ENCODE assay signal across 10 mouse cellular contexts in the genomic region with DNA sequence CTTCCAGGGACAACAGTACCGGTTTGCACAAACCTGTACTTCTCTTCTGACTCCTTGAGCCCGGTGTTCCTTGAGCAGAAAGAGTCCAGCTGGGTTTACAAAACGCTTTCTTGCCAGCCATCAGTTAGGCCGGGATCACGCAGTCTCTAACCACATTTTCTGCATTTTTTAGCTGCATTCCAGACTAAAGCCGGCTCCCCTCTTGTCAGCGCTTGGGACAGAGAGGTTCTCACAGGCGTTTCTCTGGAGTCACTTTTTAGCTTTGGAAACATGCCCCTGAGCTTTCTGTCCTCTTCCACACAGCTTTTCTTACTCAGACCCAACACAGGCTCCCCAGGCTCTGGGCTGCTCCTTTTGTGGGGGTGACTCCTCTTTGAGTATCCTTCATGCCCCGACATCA. TPM values are rescaled to one million over a fixed set of nuclear protein-coding genes. Genes with fewer than 3 reads are reported as not detected.
DNase-seq lines count a peak whose midpoint lies in the region; ATAC-seq and TF ChIP-seq lines count a peak whose summit lies in the region.
"Had no signal": no experiment of that assay in that cellular context is flagged by ENCODE, and none has a peak within 500 bp of the region (broad histone marks: within the 10 kb centered on the region; RNA-seq: fewer than 3 reads in every experiment).

No protein-coding gene starts in this region.

- H3K4me2 ChIP-seq in heart, embryonic 13.5 days = peak overlapping the region; percentile 65
- H3K4me2 ChIP-seq in neural tube, embryonic 11.5 days (ENCODE audit: low read depth) = peak overlapping the region; percentile 17
- no peak overlapping the region for H3K4me2 ChIP-seq in intestine, embryonic 14.5 days (ENCODE audit: low read length)

- no peak overlapping the region for H3K9ac ChIP-seq in heart, embryonic 13.5 days
- no peak overlapping the region for H3K9ac ChIP-seq in heart, adult 2 months (ENCODE audit: low read depth, low read length)
- peak overlapping the region; percentile 5; the same call in 1 of the 2 replicates for H3K9ac ChIP-seq in neural tube, embryonic 11.5 days (ENCODE audit: low read length)
- H3K9ac ChIP-seq in intestine, embryonic 14.5 days (ENCODE audit: low read length) = no peak overlapping the region

- no peak overlapping the region for H3K27ac ChIP-seq in heart, embryonic 13.5 days (replicated peaks)
- no peak overlapping the region for H3K27ac ChIP-seq in heart, adult 2 months
- H3K27ac ChIP-seq in neural tube, embryonic 11.5 days (ENCODE audit: low read depth, low read length) = no peak overlapping the region
- H3K27ac ChIP-seq in intestine, embryonic 14.5 days (ENCODE audit: low read depth) = no peak overlapping the region

- no peaks in the 10 kb centered on the region for H3K79me2 ChIP-seq in heart, adult 2 months (replicated peaks; ENCODE audit: control insufficient read depth, insufficient read depth, low read length)

- TF ChIP-seq EP300 in heart, adult 2 months (IDR thresholded peaks at IDR 0.05; ENCODE audit: insufficient read depth, low read depth, low read length) = no peak

- intact Hi-C loops in heart, adult 2 months (cut with DNase I) = no loop called here

- H3K36me3 ChIP-seq in heart, embryonic 13.5 days = no peaks in the 10 kb centered on the region
- no peaks in the 10 kb centered on the region for H3K36me3 ChIP-seq in heart, adult 2 months (ENCODE audit: control insufficient read depth, insufficient read depth, low read length)
- no peaks in the 10 kb centered on the region for H3K36me3 ChIP-seq in neural tube, embryonic 11.5 days (ENCODE audit: control insufficient read depth, insufficient read depth, low read length)
- H3K36me3 ChIP-seq in intestine, embryonic 14.5 days (ENCODE audit: control insufficient read depth, insufficient read depth, low read length) = no peaks in the 10 kb centered on the region

- TF ChIP-seq POLR2A in heart, adult 2 months (IDR thresholded peaks at IDR 0.05; ENCODE audit: insufficient read depth, low read depth, low read length) = no peak

- peak overlapping the region; percentile 48 for H3K4me3 ChIP-seq in heart, embryonic 13.5 days
- H3K4me3 ChIP-seq in heart, adult 2 months = no peak overlapping the region
- H3K4me3 ChIP-seq in neural tube, embryonic 11.5 days (ENCODE audit: low read depth, low read length) = peak overlapping the region; percentile 41
- H3K4me3 ChIP-seq in intestine, embryonic 14.5 days (ENCODE audit: low read depth, low read length) = peak overlapping the region; percentile 22; the same call in 1 of the 2 replicates

- peaks cover 100% of the 10 kb centered on the region for H3K27me3 ChIP-seq in heart, embryonic 13.5 days (replicated peaks)
- H3K27me3 ChIP-seq in heart, adult 2 months (ENCODE audit: control insufficient read depth, insufficient read depth, low read length) = peaks cover 50% of the 10 kb centered on the region
- peaks cover 100% of the 10 kb centered on the region for H3K27me3 ChIP-seq in neural tube, embryonic 11.5 days (ENCODE audit: control insufficient read depth, insufficient read depth, low read length)
- peaks cover 100% of the 10 kb centered on the region for H3K27me3 ChIP-seq in intestine, embryonic 14.5 days (replicated peaks; ENCODE audit: control insufficient read depth, insufficient read depth, low read length)

- no peak for TF ChIP-seq CTCF in heart, adult 2 months (IDR thresholded peaks at IDR 0.05)

- WGBS in heart, embryonic 13.5 days = 1% methylated on average over 9 of the region's 9 CpGs
- WGBS in heart, adult 2 months = 3% methylated on average over 9 of the region's 9 CpGs
- WGBS in neural tube, embryonic 11.5 days = 2% methylated on average over 9 of the region's 9 CpGs
- under 1% methylated on average over 9 of the region's 9 CpGs for WGBS in intestine, embryonic 14.5 days

- no peak for DNase-seq in heart, adult 2 months
- DNase-seq in neural tube, embryonic 11.5 days (ENCODE audit: low spot score) = peak; percentile 35
- no peak for DNase-seq in neural tube, embryonic 10.5 days (ENCODE audit: extremely low spot score, low spot score)
- peak; percentile 66 for DNase-seq in intestine, embryonic 14.5 days (ENCODE audit: low spot score)
- no peak for DNase-seq in layer of hippocampus, adult 9-11 months
- no peak for DNase-seq in testis, postnatal 14 days (ENCODE audit: low spot score)
- no peak for DNase-seq in cerebellum, adult 11-12 months
- DNase-seq: cerebellum, postnatal 36 days had no signal

- ATAC-seq in heart, embryonic 13.5 days (ENCODE audit: extremely low read depth, insufficient number of reproducible peaks, low FRiP score, low TSS enrichment) = no peak
- no peak for ATAC-seq in neural tube, embryonic 11.5 days (ENCODE audit: insufficient read depth, low FRiP score, low TSS enrichment)
- ATAC-seq in intestine, embryonic 14.5 days (replicated peaks; ENCODE audit: low FRiP score, low TSS enrichment, low read depth) = no peak

- peaks cover 73% of the 10 kb centered on the region for H3K4me1 ChIP-seq in heart, embryonic 13.5 days
- H3K4me1 ChIP-seq in heart, adult 2 months (ENCODE audit: control insufficient read depth, insufficient read depth, low read length) = no peaks in the 10 kb centered on the region
- H3K4me1 ChIP-seq in neural tube, embryonic 11.5 days (ENCODE audit: control insufficient read depth, insufficient read depth, low read length) = peaks cover 25% of the 10 kb centered on the region
- H3K4me1 ChIP-seq in intestine, embryonic 14.5 days (replicated peaks; ENCODE audit: control insufficient read depth, insufficient read depth, low read length) = peaks cover 27% of the 10 kb centered on the region; the same call in 1 of the 2 replicates

- no peaks in the 10 kb centered on the region for H3K9me3 ChIP-seq in heart, embryonic 13.5 days
- H3K9me3 ChIP-seq in neural tube, embryonic 11.5 days (ENCODE audit: control insufficient read depth, low read length) = no peaks in the 10 kb centered on the region
- H3K9me3 ChIP-seq in intestine, embryonic 14.5 days (ENCODE audit: control insufficient read depth, low read length) = no peaks in the 10 kb centered on the region

RNA-seq across cellular contexts. Expression of a gene that starts 1.5 kb away (rescaled TPM):
- polyA plus RNA-seq in heart, embryonic 13.5 days (2015; fragmentation: Nextera tagmentation; extraction: Ambion mirVana) = not detected in 2 replicates
- total RNA-seq in heart, adult 2 months (2021) = under 1 TPM; 0.07 to 0.10 TPM
- polyA plus RNA-seq in heart, adult 2 months (2012; rRNA removed) = 0.04 TPM in 1 of 2 replicates, not detected in the other
- 7.6 and 7.7 TPM in 2 replicates for polyA plus RNA-seq in neural tube, embryonic 11.5 days (2014; fragmentation: Nextera tagmentation; extraction: Ambion mirVana)
- polyA plus RNA-seq in intestine, embryonic 14.5 days (2014; fragmentation: Nextera tagmentation; extraction: Ambion mirVana) = not detected in 2 replicates
- polyA plus RNA-seq: liver, embryonic 16.5 days had no signal

Comparison
In these comparisons a context has a peak if more than half of its experiments do, and no peak if none do; other contexts are left out.
1. DNase-seq: peak in neural tube, embryonic 11.5 days (single experiment) and intestine, embryonic 14.5 days (single experiment); none in heart, adult 2 months (0 of 2), neural tube, embryonic 10.5 days (single experiment), layer of hippocampus, adult 9-11 months (single experiment), testis, postnatal 14 days (single experiment) and cerebellum, adult 11-12 months (single experiment).